Mouse (Mus musculus) heart, embryonic 12.5 days (tissue): ENCODE data around the gene Atf6b. TPM values are rescaled to one million over a fixed set of nuclear protein-coding genes. Genes with fewer than 3 reads are reported as not detected.
A peak's percentile ranks its signal among the peaks of the same experiment; 100 is the strongest.

ENCODE experiments used
- ATAC-seq: fragments of 200-750 bp; cut with Nextera tagmentation; 2 replicates; pipeline ENCODE4 v1.8.0; 2017; ENCODE audit warnings: moderate TSS enrichment, moderate library complexity; ENCODE audit not compliant: insufficient number of reproducible peaks, low FRiP score
- H3K27ac ChIP-seq: fragments of 300-500 bp; sonication (generic); 2 replicates; pipeline ENCODE4 v1.5.1; 2016; ENCODE audit warnings: mild to moderate bottlenecking, moderate library complexity; ENCODE audit not compliant: poor library complexity, severe bottlenecking
- H3K27me3 ChIP-seq: fragments of 300-500 bp; sonication (generic); replicated peaks from 2 replicates; pipeline ENCODE4 v1.6.1; 2016; ENCODE audit warnings: mild to moderate bottlenecking, moderate library complexity
- H3K36me3 ChIP-seq: fragments of 300-500 bp; sonication (generic); 2 replicates; pipeline ENCODE4 v1.6.1; 2016; ENCODE audit warnings: mild to moderate bottlenecking, moderate library complexity
- H3K4me1 ChIP-seq: fragments of 300-500 bp; sonication (generic); replicated peaks from 2 replicates; pipeline ENCODE4 v1.6.1; 2016; ENCODE audit warnings: mild to moderate bottlenecking
- H3K4me2 ChIP-seq: fragments of 300-500 bp; sonication (generic); 2 replicates; pipeline ENCODE4 v1.6.1; 2016; ENCODE audit warnings: mild to moderate bottlenecking, moderate library complexity
- H3K4me3 ChIP-seq: fragments of 300-500 bp; sonication (generic); 2 replicates; pipeline ENCODE4 v1.5.1; 2016; ENCODE audit warnings: mild to moderate bottlenecking
- H3K9ac ChIP-seq: fragments of 300-500 bp; sonication (generic); 2 replicates; pipeline ENCODE4 v1.6.1; 2016; ENCODE audit warnings: mild to moderate bottlenecking, moderate library complexity
- H3K9me3 ChIP-seq: fragments of 300-500 bp; sonication (generic); replicated peaks from 2 replicates; pipeline ENCODE4 v1.6.1; 2016; ENCODE audit warnings: mild to moderate bottlenecking, moderate library complexity
- WGBS: fragments of 180-500 bp; shearing (Covaris S2); methylation state at CpG from one replicate; pipeline ENCODE4 v1.1.7; 2016; 5-methylcytosine and 5-hydroxymethylcytosine counted together
- polyA plus RNA-seq: library from polyadenylated mRNA; unstranded; fragments of >200 nt; fragmentation: Nextera tagmentation; extraction: Ambion mirVana; gene quantifications from 2 replicates; pipeline ENCODE4 v1.2.1, GENCODE M21; 2016

Atf6b gene
- polyA plus RNA-seq, 1 experiment from 2014 or later = 67.0 TPM

- Histone ChIP-seq H3K27me3 (peaks cover 37% of the 10 kb centered on the region), H3K4me1 (peaks cover 49% of the 10 kb centered on the region), H3K9ac (peak overlapping the region; percentile 86), H3K4me3 (peak overlapping the region; percentile 88), H3K4me2 (peak overlapping the region; percentile 95), H3K27ac (peak overlapping the region; percentile 97), H3K36me3 (peaks cover 26% of the 10 kb centered on the region), H3K9me3 (no peaks in the 10 kb centered on the region)
- WGBS = 0% methylated on average over 40 of the region's 45 CpGs
- peak; percentile 84 for ATAC-seq
These were observed 19.6 kb upstream of the Atf6b start for GRCm38 (mm10) chr17:34627093-34627942.

GRCm38 (mm10) chr17:34627943-34628643 lies 18.9 kb upstream of the Atf6b start, which contains the start of gene Ppt2:
TSS of gene Ppt2 (minus strand) at chr17:34628510.
- WGBS = 3% methylated on average over 29 of the region's 29 CpGs
- Histone ChIP-seq H3K36me3 (peaks cover 19% of the 10 kb centered on the region), H3K9ac (peak within 1 kb of the TSS; percentile 86), H3K4me3 (peak within 1 kb of the TSS; percentile 88), H3K27me3 (peaks cover 44% of the 10 kb centered on the region), H3K4me1 (peaks cover 49% of the 10 kb centered on the region), H3K4me2 (peak within 1 kb of the TSS; percentile 95), H3K9me3 (no peaks in the 10 kb centered on the region), H3K27ac (peak within 1 kb of the TSS; percentile 97)
- peak; percentile 0; the same call in 1 of the 2 replicates for ATAC-seq

- H3K9ac ChIP-seq = peak overlapping the region; percentile 86
- peaks cover 49% of the 10 kb centered on the region for H3K27me3 ChIP-seq
- WGBS = 43% methylated on average over 5 of the region's 5 CpGs
- H3K4me3 ChIP-seq = peak overlapping the region; percentile 88
- peaks cover 49% of the 10 kb centered on the region for H3K4me1 ChIP-seq
- H3K27ac ChIP-seq = 0 out of 2 replicates have a peak overlapping the region, but pooled peaks have one; percentile 97
- peak overlapping the region; percentile 95 for H3K4me2 ChIP-seq
- no peaks in the 10 kb centered on the region for H3K9me3 ChIP-seq
- ATAC-seq = no peak
- peaks cover 14% of the 10 kb centered on the region for H3K36me3 ChIP-seq
These were observed 18.3 kb upstream of the Atf6b start for GRCm38 (mm10) chr17:34628644-34628967.

GRCm38 (mm10) chr17:34629221-34629751 lies 17.7 kb upstream of the Atf6b start, which contains the start of gene Prrt1:
TSS of gene Prrt1 (plus strand) at chr17:34629533.
- Histone ChIP-seq H3K9me3 (no peaks in the 10 kb centered on the region), H3K4me1 (peaks cover 49% of the 10 kb centered on the region), H3K4me3 (peak within 1 kb of the TSS; percentile 88), H3K4me2 (peak within 1 kb of the TSS; percentile 95), H3K27ac (peak within 1 kb of the TSS; percentile 97), H3K27me3 (peaks cover 56% of the 10 kb centered on the region), H3K9ac (peak within 1 kb of the TSS; percentile 86), H3K36me3 (peaks cover 8% of the 10 kb centered on the region)
- no peak for ATAC-seq
- 3% methylated on average over 16 of the region's 16 CpGs for WGBS

- Histone ChIP-seq H3K36me3 (peaks cover 8% of the 10 kb centered on the region), H3K27me3 (peaks cover 57% of the 10 kb centered on the region), H3K27ac (no peak overlapping the region), H3K9ac (no peak overlapping the region), H3K4me3 (peak overlapping the region; percentile 38), H3K9me3 (no peaks in the 10 kb centered on the region), H3K4me1 (peaks cover 49% of the 10 kb centered on the region), H3K4me2 (peak overlapping the region; percentile 95; the same call in 1 of the 2 replicates)
- ATAC-seq = no peak
- WGBS = 16% methylated on average over 12 of the region's 12 CpGs
These were observed 16.9 kb upstream of the Atf6b start for GRCm38 (mm10) chr17:34629796-34630603.

GRCm38 (mm10) chr17:34630761-34631301 lies 16.1 kb upstream of the Atf6b start:
- Histone ChIP-seq H3K4me1 (peaks cover 46% of the 10 kb centered on the region), H3K4me3 (peak overlapping the region; percentile 38), H3K27ac (no peak overlapping the region), H3K9me3 (no peaks in the 10 kb centered on the region), H3K9ac (peak overlapping the region; percentile 12; the same call in 1 of the 2 replicates), H3K27me3 (peaks cover 57% of the 10 kb centered on the region), H3K36me3 (0 out of 2 replicates have a peak, but pooled peaks cover 2% of the 10 kb centered on the region), H3K4me2 (peak overlapping the region; percentile 57)
- WGBS = 2% methylated on average over 37 of the region's 48 CpGs
- ATAC-seq = no peak

GRCm38 (mm10) chr17:34631647-34632046 lies 15.3 kb upstream of the Atf6b start:
- peak overlapping the region; percentile 61; the same call in 1 of the 2 replicates for H3K9ac ChIP-seq
- no peaks in the 10 kb centered on the region for H3K9me3 ChIP-seq
- H3K36me3 ChIP-seq = no peaks in the 10 kb centered on the region
- peaks cover 57% of the 10 kb centered on the region for H3K27me3 ChIP-seq
- peak overlapping the region; percentile 71 for H3K4me2 ChIP-seq
- H3K27ac ChIP-seq = no peak overlapping the region
- no peak for ATAC-seq
- H3K4me1 ChIP-seq = peaks cover 37% of the 10 kb centered on the region
- WGBS = 7% methylated on average over 12 of the region's 12 CpGs
- peak overlapping the region; percentile 42 for H3K4me3 ChIP-seq

- H3K27me3 ChIP-seq = peaks cover 62% of the 10 kb centered on the region
- H3K4me1 ChIP-seq = peaks cover 37% of the 10 kb centered on the region
- no peaks in the 10 kb centered on the region for H3K9me3 ChIP-seq
- WGBS = under 1% methylated on average over 26 of the region's 26 CpGs
- no peaks in the 10 kb centered on the region for H3K36me3 ChIP-seq
- H3K27ac ChIP-seq = no peak overlapping the region
- H3K9ac ChIP-seq = peak overlapping the region; percentile 61
- no peak for ATAC-seq
- H3K4me2 ChIP-seq = peak overlapping the region; percentile 71
- H3K4me3 ChIP-seq = peak overlapping the region; percentile 42
These were observed 14.7 kb upstream of the Atf6b start for GRCm38 (mm10) chr17:34632261-34632691.

GRCm38 (mm10) chr17:34635671-34636070 lies 11.3 kb upstream of the Atf6b start:
- WGBS = 52% methylated on average over 2 of the region's 2 CpGs
- Histone ChIP-seq H3K36me3 (no peaks in the 10 kb centered on the region), H3K9ac (no peak overlapping the region), H3K4me1 (peaks cover 17% of the 10 kb centered on the region), H3K9me3 (no peaks in the 10 kb centered on the region), H3K27ac (no peak overlapping the region), H3K4me3 (no peak overlapping the region), H3K4me2 (no peak overlapping the region), H3K27me3 (peaks cover 46% of the 10 kb centered on the region)
- no peak for ATAC-seq

- 50% methylated on average over 3 of the region's 3 CpGs for WGBS
These were observed 9.5 kb upstream of the Atf6b start for GRCm38 (mm10) chr17:34637459-34637858.

More at GRCm38 (mm10) chr17:34637459-34637858, 9.5 kb upstream of the Atf6b start:
- H3K27ac ChIP-seq = no peak overlapping the region
- no peaks in the 10 kb centered on the region for H3K9me3 ChIP-seq
- peaks cover 12% of the 10 kb centered on the region for H3K4me1 ChIP-seq
- no peak overlapping the region for H3K4me2 ChIP-seq
- H3K9ac ChIP-seq = no peak overlapping the region
- ATAC-seq = no peak
- H3K4me3 ChIP-seq = no peak overlapping the region
- peaks cover 28% of the 10 kb centered on the region for H3K27me3 ChIP-seq
- no peaks in the 10 kb centered on the region for H3K36me3 ChIP-seq
